Mouse (Mus musculus) limb, embryonic 11.5 days (tissue): ENCODE measurements around the gene Fuca1. TPM values are rescaled to one million over a fixed set of nuclear protein-coding genes. Genes with fewer than 3 reads are reported as not detected.

ENCODE experiments used
- ATAC-seq: fragments of 200-750 bp; cut with Nextera tagmentation; 2 replicates; pipeline ENCODE4 v1.8.0; 2017; ENCODE audit warnings: low read depth; ENCODE audit not compliant: insufficient number of reproducible peaks, low FRiP score, low TSS enrichment
- DNase-seq: peaks from one replicate; pipeline ENCODE4 v3.0.0-alpha.2; 2015; ENCODE audit warnings: low spot score
- H3K27ac ChIP-seq: fragments of 300-500 bp; sonication (generic); replicated peaks from 2 replicates; pipeline ENCODE4 v1.5.1; 2014; ENCODE audit warnings: low read depth, mild to moderate bottlenecking, low read length
- H3K27me3 ChIP-seq: fragments of 300-500 bp; sonication (generic); 2 replicates; pipeline ENCODE4 v1.6.1; 2014; ENCODE audit warnings: mild to moderate bottlenecking, low read length, mixed read lengths; ENCODE audit not compliant: control insufficient read depth, insufficient read depth
- H3K36me3 ChIP-seq: fragments of 300-500 bp; sonication (generic); 2 replicates; pipeline ENCODE4 v1.6.1; 2014; ENCODE audit warnings: mild to moderate bottlenecking, low read length, moderate library complexity, mixed read lengths; ENCODE audit not compliant: control insufficient read depth, insufficient read depth
- H3K4me1 ChIP-seq: fragments of 300-500 bp; sonication (generic); 2 replicates; pipeline ENCODE4 v1.6.1; 2014; ENCODE audit warnings: low read length, mixed read lengths; ENCODE audit not compliant: control insufficient read depth, insufficient read depth
- H3K4me2 ChIP-seq: fragments of 300-500 bp; sonication (generic); 2 replicates; pipeline ENCODE4 v1.6.1; 2014; ENCODE audit warnings: low read depth, mild to moderate bottlenecking, moderate library complexity; ENCODE audit not compliant: severe bottlenecking
- H3K4me3 ChIP-seq: fragments of 300-500 bp; sonication (generic); 2 replicates; pipeline ENCODE4 v1.5.1; 2014; ENCODE audit warnings: low read depth, low read length
- H3K9ac ChIP-seq: fragments of 300-500 bp; sonication (generic); 2 replicates; pipeline ENCODE4 v1.6.1; 2014; ENCODE audit warnings: mild to moderate bottlenecking, low read length
- H3K9me3 ChIP-seq: fragments of 300-500 bp; sonication (generic); 2 replicates; pipeline ENCODE4 v1.6.1; 2016; ENCODE audit warnings: low read length; ENCODE audit not compliant: control insufficient read depth
- WGBS: fragments of 180-500 bp; shearing (Covaris S2); extraction: QIAGEN DNeasy Blood & Tissue Kit; methylation state at CpG from one replicate; pipeline ENCODE4 v1.1.7; 2014; 5-methylcytosine and 5-hydroxymethylcytosine counted together
- polyA plus RNA-seq: library from polyadenylated mRNA; unstranded; fragments of >200 nt; fragmentation: Nextera tagmentation; extraction: Ambion mirVana; gene quantifications from 2 replicates; pipeline ENCODE4 v1.2.1, GENCODE M21; 2014

Fuca1 gene
- polyA plus RNA-seq, 1 experiment from 2014 or later: 40.1 TPM

DNA sequence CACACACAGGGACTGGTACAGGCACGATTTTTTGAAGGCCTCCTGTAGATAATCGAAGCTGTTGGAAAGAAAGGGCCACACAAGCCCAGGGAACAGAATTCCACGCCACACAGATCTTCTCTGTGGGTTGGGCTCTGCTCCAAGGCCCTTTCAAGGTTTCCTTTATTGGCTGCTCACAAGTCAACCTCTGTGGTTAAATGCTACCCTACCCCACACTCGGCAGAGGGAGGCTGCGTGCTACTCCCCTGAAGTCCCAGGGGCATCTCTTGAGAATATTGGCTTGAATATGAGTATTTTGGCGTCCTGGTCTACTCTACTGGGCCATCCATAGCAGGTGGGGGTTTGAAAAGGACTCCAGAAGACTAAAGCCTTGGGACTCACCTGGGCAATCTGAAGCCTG lies 24.4 kb upstream of the Fuca1 start:
- no peaks in the 10 kb centered on the region for H3K27me3 ChIP-seq
- no peaks in the 10 kb centered on the region for H3K9me3 ChIP-seq
- ATAC-seq (no peak), DNase-seq (no peak)
- H3K9ac ChIP-seq: no peak overlapping the region
- WGBS: 84% methylated on average over 6 of the region's 6 CpGs
- no peaks in the 10 kb centered on the region; the same call in 1 of the 2 replicates for H3K4me1 ChIP-seq
- H3K4me2 ChIP-seq: no peak overlapping the region
- no peak overlapping the region for H3K27ac ChIP-seq
- H3K36me3 ChIP-seq: no peaks in the 10 kb centered on the region
- H3K4me3 ChIP-seq: no peak overlapping the region

- Histone ChIP-seq H3K4me1 (no peaks in the 10 kb centered on the region), H3K4me3 (no peak overlapping the region), H3K4me2 (no peak overlapping the region), H3K27ac (no peak overlapping the region), H3K36me3 (no peaks in the 10 kb centered on the region), H3K9me3 (no peaks in the 10 kb centered on the region), H3K9ac (no peak overlapping the region), H3K27me3 (no peaks in the 10 kb centered on the region)
- DNase-seq (no peak), ATAC-seq (no peak)
- 69% methylated on average over 8 of the region's 9 CpGs for WGBS
These were observed 22.0 kb upstream of the Fuca1 start for GRCm38 (mm10) chr4:135898380-135899049.

- no peak overlapping the region for H3K4me3 ChIP-seq
- ATAC-seq: no peak
- H3K27ac ChIP-seq: no peak overlapping the region
- no peaks in the 10 kb centered on the region for H3K27me3 ChIP-seq
- no peaks in the 10 kb centered on the region for H3K36me3 ChIP-seq
- H3K4me2 ChIP-seq: no peak overlapping the region
- 83% methylated on average over 7 of the region's 7 CpGs for WGBS
- H3K4me1 ChIP-seq: no peaks in the 10 kb centered on the region
- no peak overlapping the region for H3K9ac ChIP-seq
- no peak for DNase-seq
- no peaks in the 10 kb centered on the region for H3K9me3 ChIP-seq
These were observed 21.5 kb upstream of the Fuca1 start for GRCm38 (mm10) chr4:135899050-135899448.

DNA sequence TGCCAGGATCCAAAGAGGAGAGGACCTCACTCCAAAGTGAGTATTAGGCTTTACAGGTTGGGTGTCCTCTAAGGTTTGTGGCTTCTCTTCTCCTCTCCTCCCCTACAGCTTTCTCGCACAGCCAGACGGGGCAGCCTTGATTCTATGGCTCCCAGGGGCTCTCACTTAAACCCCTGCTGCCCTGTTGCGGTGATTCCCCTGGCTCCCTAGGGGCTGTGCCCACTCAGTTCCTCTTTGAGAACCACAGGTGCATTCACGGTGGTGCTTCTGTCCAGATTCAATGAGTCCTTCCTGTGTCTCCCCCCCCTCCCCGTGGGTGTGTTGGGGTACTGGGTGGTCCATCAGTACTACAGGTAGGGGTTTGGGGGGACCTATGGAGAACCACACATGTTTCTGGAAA lies 20.5 kb upstream of the Fuca1 start:
- no peaks in the 10 kb centered on the region for H3K36me3 ChIP-seq
- WGBS: 84% methylated on average over 5 of the region's 5 CpGs
- no peak for ATAC-seq

GRCm38 (mm10) chr4:135902606-135903242 lies 17.8 kb upstream of the Fuca1 start:
- DNase-seq (no peak), ATAC-seq (no peak)
- no peaks in the 10 kb centered on the region for H3K27me3 ChIP-seq
- no peak overlapping the region for H3K9ac ChIP-seq
- H3K36me3 ChIP-seq: no peaks in the 10 kb centered on the region
- WGBS: 86% methylated on average over 4 of the region's 4 CpGs
- no peaks in the 10 kb centered on the region for H3K4me1 ChIP-seq
- no peak overlapping the region for H3K4me3 ChIP-seq
- H3K4me2 ChIP-seq: no peak overlapping the region
- no peak overlapping the region for H3K27ac ChIP-seq
- no peaks in the 10 kb centered on the region for H3K9me3 ChIP-seq

More for the DNA sequence above, 20.5 kb upstream of the Fuca1 start:
- no peak overlapping the region for H3K4me2 ChIP-seq
- no peaks in the 10 kb centered on the region for H3K9me3 ChIP-seq
- H3K4me3 ChIP-seq: no peak overlapping the region
- H3K27ac ChIP-seq: no peak overlapping the region
- DNase-seq: no peak
- no peaks in the 10 kb centered on the region for H3K27me3 ChIP-seq
- no peak overlapping the region for H3K9ac ChIP-seq
- H3K4me1 ChIP-seq: no peaks in the 10 kb centered on the region

DNA sequence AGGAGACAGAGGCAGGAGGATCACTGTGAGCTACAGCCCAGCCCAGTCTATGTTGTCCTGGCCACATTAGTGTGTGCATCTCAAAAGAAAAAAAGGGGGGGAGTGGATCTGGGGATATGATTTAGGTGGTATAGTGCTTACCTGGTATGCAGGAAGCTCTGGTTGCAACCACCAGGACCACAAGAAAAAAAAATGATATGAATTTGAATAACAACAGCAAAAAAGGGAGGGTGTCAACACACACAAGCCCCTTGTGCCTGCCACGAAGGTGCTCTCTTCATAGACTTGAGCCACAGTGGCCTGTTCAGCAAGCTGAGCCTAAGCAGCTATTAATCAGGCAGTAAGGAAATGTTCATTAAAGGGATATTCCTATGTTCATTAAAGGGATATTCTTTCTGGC lies 15.7 kb upstream of the Fuca1 start:
- Histone ChIP-seq H3K4me2 (no peak overlapping the region), H3K4me1 (no peaks in the 10 kb centered on the region), H3K27me3 (no peaks in the 10 kb centered on the region), H3K4me3 (no peak overlapping the region), H3K36me3 (no peaks in the 10 kb centered on the region), H3K9me3 (no peaks in the 10 kb centered on the region), H3K27ac (no peak overlapping the region), H3K9ac (no peak overlapping the region)
- WGBS: 60% methylated on average over 1 of the region's 1 CpGs
- no peak for ATAC-seq
- no peak for DNase-seq

- no peak overlapping the region for H3K4me3 ChIP-seq
- WGBS: 94% methylated on average over 3 of the region's 3 CpGs
- H3K36me3 ChIP-seq: no peaks in the 10 kb centered on the region
- DNase-seq (no peak), ATAC-seq (no peak)
- H3K27me3 ChIP-seq: no peaks in the 10 kb centered on the region
- no peak overlapping the region for H3K9ac ChIP-seq
- no peaks in the 10 kb centered on the region for H3K9me3 ChIP-seq
- H3K4me2 ChIP-seq: no peak overlapping the region
- H3K27ac ChIP-seq: no peak overlapping the region
- H3K4me1 ChIP-seq: no peaks in the 10 kb centered on the region
These were observed 13.9 kb upstream of the Fuca1 start for GRCm38 (mm10) chr4:135906633-135907032.

GRCm38 (mm10) chr4:135909326-135910066 lies 11.0 kb upstream of the Fuca1 start:
- Histone ChIP-seq H3K4me3 (no peak overlapping the region), H3K4me2 (no peak overlapping the region), H3K9ac (no peak overlapping the region), H3K4me1 (no peaks in the 10 kb centered on the region), H3K27ac (no peak overlapping the region), H3K9me3 (no peaks in the 10 kb centered on the region), H3K27me3 (no peaks in the 10 kb centered on the region), H3K36me3 (no peaks in the 10 kb centered on the region)
- DNase-seq (no peak), ATAC-seq (no peak)
- WGBS: 53% methylated on average over 13 of the region's 13 CpGs
